Mouse (Mus musculus): ENCODE measurements around the gene Eif3b. TPM values are rescaled to one million over a fixed set of nuclear protein-coding genes. Genes with fewer than 3 reads are reported as not detected.

The Eif3b gene
- 109 to 125 TPM (median 116 TPM) in 4 replicates for total RNA-seq (2023)

GRCm38 (mm10) chr5:140418489-140419441 is at the start of gene Eif3b:
TSS of gene Eif3b (plus strand) at chr5:140419328.

DNA sequence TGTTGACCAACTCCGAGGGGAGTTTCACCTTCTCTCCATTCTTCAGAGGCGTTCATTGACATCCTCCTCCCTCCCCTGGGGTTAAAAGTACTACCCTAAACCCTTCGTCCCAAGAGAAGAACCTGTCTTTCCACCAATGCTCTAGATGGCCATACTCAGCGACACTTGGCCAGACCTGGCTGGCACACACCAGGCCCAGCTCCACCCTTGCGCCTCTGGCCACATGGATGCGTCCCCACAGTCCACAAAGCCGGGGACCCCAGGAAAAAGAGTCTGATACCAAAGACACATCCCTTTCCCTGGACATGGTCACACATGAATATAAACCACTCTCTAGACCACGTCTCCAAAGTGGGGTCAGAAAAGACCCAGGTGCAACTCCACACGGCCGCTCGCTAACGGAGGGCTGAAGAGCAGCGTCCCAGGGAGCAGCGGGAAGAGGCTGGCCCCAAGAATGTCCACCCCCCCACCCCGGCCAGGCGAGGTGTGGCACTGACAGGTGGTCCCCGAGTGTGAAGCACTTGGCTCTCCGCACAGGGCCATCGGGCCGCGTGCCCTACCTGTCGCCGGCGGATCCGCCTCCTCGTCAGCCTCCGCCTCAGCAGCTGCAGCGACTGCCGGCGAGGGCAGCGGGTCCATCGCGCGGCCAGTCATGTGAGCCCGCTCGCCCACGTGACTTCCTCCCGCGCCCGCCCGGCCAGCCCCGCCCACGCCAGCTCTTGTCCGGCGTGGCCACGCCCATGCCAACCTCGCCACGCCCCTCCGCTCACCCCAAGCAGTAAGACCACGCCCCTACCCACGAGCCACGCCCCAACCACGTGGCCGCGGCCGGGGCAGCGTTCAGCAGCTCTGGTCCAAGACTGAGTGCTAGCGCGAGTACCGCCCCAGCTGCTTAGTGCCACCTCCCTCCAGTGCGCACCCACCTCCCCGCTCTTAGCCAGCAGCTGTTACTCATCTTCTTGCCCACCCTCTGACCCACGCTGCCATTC is 30.2 kb upstream of the Eif3b start, which contains the start of gene Snx8:
Snx8 (minus strand) TSS at position 675 of the 989 bp plus-strand sequence.

DNA sequence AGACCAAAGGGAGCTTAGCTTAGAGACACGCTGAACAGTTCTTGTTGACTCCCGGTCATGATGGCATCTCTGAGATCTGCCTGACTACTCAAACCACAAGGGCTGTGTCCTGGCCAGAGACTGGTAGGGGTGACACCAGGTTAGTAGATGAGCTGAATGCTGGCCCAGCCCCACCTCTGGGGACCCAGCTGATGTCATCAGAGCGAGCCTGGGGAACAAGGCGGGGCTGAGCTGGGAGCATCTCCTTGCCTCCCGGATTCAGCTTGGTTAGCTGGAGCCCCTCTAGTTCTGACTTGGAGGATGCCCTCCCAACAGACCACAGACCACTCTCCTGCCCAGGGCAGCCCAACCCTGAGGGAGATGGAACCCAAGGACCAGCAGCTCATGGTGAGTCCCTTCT is 26.2 kb downstream of the Eif3b start, which contains the start of gene Gm4869:
Gm4869 (plus strand) TSS at position 301 of the 400 bp plus-strand sequence.

Other genes with a start within 250 kb of the Eif3b start
- 26.8 to 30.7 TPM (median 29.9 TPM) in 4 replicates for gene Mad1l1, start 97.8 kb upstream of the Eif3b start, total RNA-seq (2023)
- gene Nudt1, start 97.7 kb upstream of the Eif3b start, total RNA-seq (2023): 5.8 to 8.0 TPM (median 5.8 TPM) in 4 replicates
- gene Mrm2, start 87.4 kb upstream of the Eif3b start, total RNA-seq (2023): 7.5 to 9.5 TPM (median 8.1 TPM) in 4 replicates
- 200 to 256 TPM (median 224 TPM) in 4 replicates for gene Snx8, start 30.1 kb upstream of the Eif3b start, total RNA-seq (2023)
- gene Gm4869, start 26.3 kb downstream of the Eif3b start, total RNA-seq (2023): 0.24 TPM in 1 of 4 replicates, not detected in the others
- 16.8 to 20.2 TPM (median 19.0 TPM) in 4 replicates for gene Chst12, start 86.2 kb downstream of the Eif3b start, total RNA-seq (2023)
- not detected in 4 replicates for gene Grifin, start 145.7 kb downstream of the Eif3b start, total RNA-seq (2023)
- 22.3 to 28.2 TPM (median 26.6 TPM) in 4 replicates for gene Lfng, start 188.0 kb downstream of the Eif3b start, total RNA-seq (2023)
- gene Ttyh3, start 229.7 kb downstream of the Eif3b start, total RNA-seq (2023): 103 to 111 TPM (median 110 TPM) in 4 replicates

Data from B cell, adult 62 days (primary cell).